Mouse (Mus musculus) kidney, embryonic 15.5 days (tissue): Measurements from ENCODE around the gene Zwilch. TPM values are rescaled to one million over a fixed set of nuclear protein-coding genes. Genes with fewer than 3 reads are reported as not detected.
A peak's percentile ranks its signal among the peaks of the same experiment; 100 is the strongest.

Experiments
- ATAC-seq: fragments of 200-750 bp; cut with Nextera tagmentation; replicated peaks from 2 replicates; pipeline ENCODE4 v1.8.0; 2017; ENCODE audit warnings: moderate TSS enrichment; ENCODE audit not compliant: low FRiP score
- H3K27ac ChIP-seq: fragments of 300-500 bp; sonication (generic); 2 replicates; pipeline ENCODE4 v1.5.1; 2015; ENCODE audit warnings: mild to moderate bottlenecking, inconsistent platforms
- H3K27me3 ChIP-seq: fragments of 300-500 bp; sonication (generic); 2 replicates; pipeline ENCODE4 v1.6.1; 2015; ENCODE audit warnings: inconsistent platforms
- H3K36me3 ChIP-seq: fragments of 300-500 bp; sonication (generic); 2 replicates; pipeline ENCODE4 v1.6.1; 2015; ENCODE audit warnings: inconsistent platforms
- H3K4me1 ChIP-seq: fragments of 300-500 bp; sonication (generic); 2 replicates; pipeline ENCODE4 v1.6.1; 2015; ENCODE audit warnings: inconsistent platforms
- H3K4me2 ChIP-seq: fragments of 300-500 bp; sonication (generic); 2 replicates; pipeline ENCODE4 v1.6.1; 2015; ENCODE audit warnings: moderate library complexity, mild to moderate bottlenecking, inconsistent platforms
- H3K4me3 ChIP-seq: fragments of 300-500 bp; sonication (generic); replicated peaks from 2 replicates; pipeline ENCODE4 v1.5.1; 2015; ENCODE audit warnings: mild to moderate bottlenecking, inconsistent platforms
- H3K9ac ChIP-seq: fragments of 300-500 bp; sonication (generic); 2 replicates; pipeline ENCODE4 v1.6.1; 2015; ENCODE audit warnings: mild to moderate bottlenecking, inconsistent platforms
- H3K9me3 ChIP-seq: fragments of 300-500 bp; sonication (generic); replicated peaks from 2 replicates; pipeline ENCODE4 v1.6.1; 2016; ENCODE audit warnings: inconsistent platforms
- WGBS: fragments of 180-500 bp; shearing (Covaris S2); methylation state at CpG from one replicate; pipeline ENCODE4 v1.1.7; 2015; ENCODE audit warnings: mixed read lengths; 5-methylcytosine and 5-hydroxymethylcytosine counted together
- polyA plus RNA-seq: library from polyadenylated mRNA; unstranded; fragments of >200 nt; fragmentation: Nextera tagmentation; extraction: Ambion mirVana; gene quantifications from 2 replicates; pipeline ENCODE4 v1.2.1, GENCODE M21; 2015

The Zwilch gene
- polyA plus RNA-seq, 1 experiment from 2014 or later, result 29.1 TPM

GRCm38 (mm10) chr9:64094083-64094482, 78.8 kb downstream of the Zwilch start:
- Histone ChIP-seq H3K9me3 (no peaks in the 10 kb centered on the region), H3K4me1 (peaks cover 15% of the 10 kb centered on the region), H3K27me3 (no peaks in the 10 kb centered on the region), H3K36me3 (no peaks in the 10 kb centered on the region), H3K9ac (no peak overlapping the region), H3K4me2 (no peak overlapping the region), H3K4me3 (no peak overlapping the region), H3K27ac (peak overlapping the region; percentile 1; the same call in 1 of the 2 replicates)
- peak; percentile 12; the same call in 1 of the 2 replicates for ATAC-seq
- 56% methylated on average over 11 of the region's 11 CpGs for WGBS

- Histone ChIP-seq H3K4me2 (no peak overlapping the region), H3K9ac (no peak overlapping the region), H3K27ac (peak overlapping the region; percentile 52; the same call in 1 of the 2 replicates), H3K27me3 (no peaks in the 10 kb centered on the region), H3K9me3 (no peaks in the 10 kb centered on the region), H3K4me1 (peaks cover 36% of the 10 kb centered on the region), H3K36me3 (no peaks in the 10 kb centered on the region), H3K4me3 (no peak overlapping the region)
- no peak for ATAC-seq
- 59% methylated on average over 12 of the region's 12 CpGs for WGBS
Observed at GRCm38 (mm10) chr9:64089004-64089403, 83.9 kb downstream of the Zwilch start.

- H3K27ac ChIP-seq, result no peak overlapping the region
- peaks cover 39% of the 10 kb centered on the region for H3K4me1 ChIP-seq
- H3K4me3 ChIP-seq, result no peak overlapping the region
- no peaks in the 10 kb centered on the region for H3K36me3 ChIP-seq
- H3K4me2 ChIP-seq, result no peak overlapping the region
- no peak overlapping the region for H3K9ac ChIP-seq
- no peak for ATAC-seq
- H3K27me3 ChIP-seq, result no peaks in the 10 kb centered on the region
- H3K9me3 ChIP-seq, result no peaks in the 10 kb centered on the region
- WGBS, result 90% methylated on average over 7 of the region's 7 CpGs
Observed at GRCm38 (mm10) chr9:64088346-64088745, 84.6 kb downstream of the Zwilch start.

- no peak overlapping the region for H3K27ac ChIP-seq
- H3K4me1 ChIP-seq, result peaks cover 39% of the 10 kb centered on the region
- no peak for ATAC-seq
- no peak overlapping the region for H3K9ac ChIP-seq
- H3K36me3 ChIP-seq, result no peaks in the 10 kb centered on the region
- H3K4me3 ChIP-seq, result no peak overlapping the region
- H3K4me2 ChIP-seq, result no peak overlapping the region
- H3K27me3 ChIP-seq, result no peaks in the 10 kb centered on the region
- H3K9me3 ChIP-seq, result no peaks in the 10 kb centered on the region
- 37% methylated on average over 5 of the region's 5 CpGs for WGBS
Observed at GRCm38 (mm10) chr9:64087461-64088235, 85.3 kb downstream of the Zwilch start.

Other genes with a start within 250 kb of the Zwilch start
- 10.6 and 12.3 TPM in 2 replicates for gene Smad6, start 151.0 kb downstream of the Zwilch start, polyA plus RNA-seq
- 0.16 and 0.51 TPM in 2 replicates for gene Lctl, start 56.0 kb downstream of the Zwilch start, polyA plus RNA-seq
- 1,178 and 1,188 TPM in 2 replicates for gene Rpl4, start 271 bp upstream of the Zwilch start, polyA plus RNA-seq
- gene Snapc5, start 6.2 kb upstream of the Zwilch start, polyA plus RNA-seq, result 34.3 and 35.6 TPM in 2 replicates
- 2.9 and 3.0 TPM in 2 replicates for gene Uchl4, start 62.1 kb upstream of the Zwilch start, polyA plus RNA-seq
- 80.4 and 81.7 TPM in 2 replicates for gene Map2k1, start 80.5 kb upstream of the Zwilch start, polyA plus RNA-seq
- 245 and 252 TPM in 2 replicates for gene Tipin, start 108.5 kb upstream of the Zwilch start, polyA plus RNA-seq
- gene Dis3l, start 168.2 kb upstream of the Zwilch start, polyA plus RNA-seq, result 21.6 and 22.5 TPM in 2 replicates
- 3.9 and 4.0 TPM in 2 replicates for gene Megf11, start 212.5 kb upstream of the Zwilch start, polyA plus RNA-seq